Mouse (Mus musculus) kidney, adult 11 months (tissue): ENCODE measurements around the gene 2610528J11Rik.
"Not testable (repeated sequence)": the region's sequence is repeated elsewhere in the genome, so short reads cannot be mapped to it uniquely, and the experiment has no call there.

ENCODE experiments used
- DNase-seq: peaks from one replicate; pipeline ENCODE4 v3.0.0; 2022

The 2610528J11Rik gene

DNA sequence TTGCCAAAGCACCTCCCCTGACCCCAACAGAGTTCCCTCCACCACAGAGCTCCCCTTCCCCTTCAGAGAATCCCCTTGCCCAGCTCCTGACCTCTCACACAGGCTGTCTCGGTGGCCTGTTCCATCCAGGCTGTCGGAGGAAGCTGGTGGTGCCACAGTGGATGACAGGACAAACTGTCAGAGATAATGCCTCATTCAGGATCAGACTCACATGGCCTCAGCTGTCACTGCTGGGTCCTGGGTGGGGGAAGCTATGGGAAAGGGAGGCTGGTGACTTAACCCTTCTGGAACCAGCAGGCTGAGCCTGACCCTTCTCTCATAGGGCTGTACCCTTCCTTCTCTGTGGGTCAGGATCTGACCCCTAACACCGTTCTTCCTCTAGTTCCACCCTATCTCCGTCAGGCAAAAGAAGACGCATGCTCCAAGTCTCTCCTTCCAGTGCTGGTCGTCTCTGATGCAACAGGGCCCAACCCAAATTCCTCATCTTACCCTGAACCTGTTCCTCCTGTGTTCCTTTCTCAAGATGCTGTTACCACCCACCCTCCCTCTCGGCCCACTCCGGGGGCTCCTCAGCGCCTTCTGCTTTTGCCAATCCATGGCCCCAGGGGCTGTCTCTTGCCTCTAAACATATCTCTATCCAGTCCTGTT is 15.8 kb downstream of the 2610528J11Rik start:
- no peak for DNase-seq

DNA sequence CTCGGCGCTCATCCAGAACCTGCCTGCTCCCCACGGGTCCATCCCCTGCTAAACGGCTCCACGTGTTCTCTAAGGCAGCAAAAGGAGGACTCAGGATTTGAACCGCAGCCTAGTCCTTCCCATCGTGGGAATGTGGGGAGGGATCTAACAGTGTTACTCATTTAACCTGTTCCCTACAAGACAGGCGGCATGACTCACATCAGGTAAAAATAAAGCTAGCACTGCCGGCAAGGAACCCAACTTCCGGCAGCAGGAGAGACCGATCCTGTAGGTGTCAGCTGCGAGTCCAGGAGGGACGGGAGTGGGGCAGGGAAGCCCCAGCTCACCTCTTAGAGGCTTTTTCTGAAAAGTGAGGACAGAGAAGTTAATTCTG is 16.3 kb downstream of the 2610528J11Rik start:
- peak; percentile 85 for DNase-seq

DNA sequence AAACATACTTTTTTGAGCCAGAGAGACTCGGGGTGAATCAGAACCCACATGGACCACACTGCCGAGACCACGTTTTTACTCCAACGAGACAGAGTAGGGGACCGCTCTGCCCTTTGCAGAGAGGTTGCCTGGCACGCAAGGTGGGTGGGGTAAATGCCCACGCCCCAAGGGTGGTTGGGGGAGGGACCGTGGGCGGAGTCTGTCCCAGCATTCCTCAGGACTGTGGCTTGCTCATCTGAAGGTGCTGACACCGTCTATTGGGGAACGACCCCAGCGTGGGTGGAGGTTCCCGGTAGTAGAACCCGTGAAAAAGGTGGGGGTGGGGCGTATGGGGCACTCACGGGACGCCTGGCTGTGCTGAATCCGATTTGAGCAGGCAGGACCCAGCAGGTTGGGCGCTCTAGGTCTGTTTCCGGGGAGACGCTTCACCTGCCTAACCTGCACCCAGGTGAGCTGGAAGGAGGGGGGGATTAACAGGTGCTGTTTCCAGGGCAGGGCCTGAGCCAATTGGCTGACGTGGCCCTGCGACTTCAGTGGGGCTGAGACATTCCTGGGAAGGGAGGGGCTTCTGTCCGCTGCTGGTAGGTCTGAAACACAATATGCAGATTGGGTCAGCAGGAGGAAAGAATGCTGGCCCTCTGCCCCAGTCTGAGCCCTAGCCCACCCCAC is 16.9 kb downstream of the 2610528J11Rik start, which contains the start of gene Tmem125:
Tmem125 (minus strand) TSS at position 453 of the 669 bp plus-strand sequence.
- peak; percentile 95 for DNase-seq

DNA sequence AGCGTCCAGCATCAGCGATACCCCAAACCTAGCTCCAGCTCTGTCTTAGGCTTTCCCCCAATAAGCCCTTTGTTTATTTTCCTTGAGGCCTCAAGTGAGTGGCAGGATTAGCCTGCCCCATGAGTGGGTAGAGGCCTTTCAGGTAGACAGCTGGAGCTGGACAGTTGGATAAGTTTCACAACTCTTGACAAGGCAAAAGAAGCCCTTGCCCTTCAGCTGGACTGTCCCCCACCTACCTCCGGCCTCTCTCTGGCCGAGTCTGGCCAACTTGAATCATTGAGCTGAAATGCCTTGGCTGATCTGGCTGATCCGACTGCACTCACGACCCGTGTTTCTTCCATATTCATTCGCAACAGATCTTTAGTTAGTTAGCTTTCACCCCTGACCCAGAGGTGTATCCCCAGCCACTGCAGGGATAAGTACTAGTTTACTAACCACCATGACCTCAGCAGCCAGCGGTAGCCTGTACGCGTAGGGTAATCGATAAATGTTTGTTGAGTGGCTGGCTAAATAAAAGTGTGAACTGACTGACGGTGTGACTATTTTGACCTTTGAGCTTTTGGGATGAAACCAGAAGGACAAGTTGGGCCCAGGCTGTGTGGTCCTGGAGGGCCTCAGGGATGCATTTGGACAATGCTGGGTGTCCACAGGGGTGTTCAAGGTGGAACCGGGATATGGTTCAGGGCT is 17.8 kb downstream of the 2610528J11Rik start:
- no peak for DNase-seq

DNA sequence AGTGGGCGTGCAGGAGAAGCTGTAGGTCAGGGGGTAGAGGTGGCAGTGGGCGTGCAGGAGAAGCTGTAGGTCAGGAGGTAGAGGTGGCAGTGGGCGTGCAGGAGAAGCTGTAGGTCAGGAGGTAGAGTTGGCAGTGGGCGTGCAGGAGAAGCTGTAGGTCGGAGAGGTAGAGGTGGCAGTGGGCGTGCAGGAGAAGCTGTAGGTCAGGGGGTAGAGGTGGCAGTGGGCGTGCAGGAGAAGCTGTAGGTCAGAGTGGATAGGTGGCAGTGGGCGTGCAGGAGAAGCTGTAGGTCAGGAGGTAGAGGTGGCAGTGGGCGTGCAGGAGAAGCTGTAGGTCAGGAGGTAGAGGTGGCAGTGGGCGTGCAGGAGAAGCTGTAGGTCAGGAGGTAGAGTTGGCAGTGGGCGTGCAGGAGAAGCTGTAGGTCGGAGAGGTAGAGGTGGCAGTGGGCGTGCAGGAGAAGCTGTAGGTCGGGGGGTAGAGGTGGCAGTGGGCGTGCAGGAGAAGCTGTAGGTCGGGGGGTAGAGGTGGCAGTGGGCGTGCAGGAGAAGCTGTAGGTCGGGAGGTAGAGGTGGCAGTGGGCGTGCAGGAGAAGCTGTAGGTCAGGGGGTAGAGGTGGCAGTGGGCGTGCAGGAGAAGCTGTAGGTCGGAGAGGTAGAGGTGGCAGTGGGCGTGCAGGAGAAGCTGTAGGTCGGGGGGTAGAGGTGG is 20.8 kb downstream of the 2610528J11Rik start:
- peak; percentile 50 for DNase-seq

DNA sequence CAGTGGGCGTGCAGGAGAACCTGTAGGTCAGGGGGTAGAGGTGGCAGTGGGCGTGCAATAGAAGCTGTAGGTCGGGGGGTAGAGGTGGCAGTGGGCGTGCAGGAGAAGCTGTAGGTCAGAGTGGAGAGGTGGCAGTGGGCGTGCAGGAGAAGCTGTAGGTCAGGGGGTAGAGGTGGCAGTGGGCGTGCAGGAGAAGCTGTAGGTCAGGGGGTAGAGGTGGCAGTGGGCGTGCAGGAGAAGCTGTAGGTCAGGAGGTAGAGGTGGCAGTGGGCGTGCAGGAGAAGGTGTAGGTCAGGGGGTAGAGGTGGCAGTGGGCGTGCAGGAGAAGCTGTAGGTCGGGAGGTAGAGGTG is 21.3 kb downstream of the 2610528J11Rik start:
- DNase-seq: not testable (repeated sequence)

DNA sequence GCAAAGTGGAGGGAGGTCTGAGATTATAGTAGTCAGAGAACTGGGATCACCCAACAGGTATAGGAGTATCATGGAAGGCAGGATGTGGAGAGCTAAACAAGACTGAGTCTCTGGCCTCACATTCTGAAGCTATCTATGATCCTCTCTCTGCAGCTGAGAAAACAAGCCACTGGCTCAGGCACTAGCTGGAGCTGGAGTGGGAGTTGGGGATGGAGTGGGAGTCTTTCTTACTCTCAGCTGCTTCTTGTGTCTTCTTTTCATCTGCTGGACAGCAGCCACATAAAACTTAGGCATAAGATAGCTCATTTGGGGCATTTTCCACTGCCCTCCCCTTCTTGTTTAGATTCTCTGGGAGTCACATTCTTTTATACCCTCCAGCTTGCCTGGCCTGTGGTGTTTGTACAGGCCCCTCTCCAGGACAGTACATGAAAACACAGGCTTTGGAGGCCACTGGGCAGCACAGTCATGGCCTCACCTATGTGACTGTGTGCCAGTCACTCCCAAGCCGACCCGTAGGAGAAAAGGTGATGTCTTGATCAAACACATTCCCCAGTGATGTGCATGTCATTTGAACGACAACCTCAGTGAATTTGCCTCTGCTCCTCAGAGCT is 26.3 kb downstream of the 2610528J11Rik start:
- DNase-seq: no peak

DNA sequence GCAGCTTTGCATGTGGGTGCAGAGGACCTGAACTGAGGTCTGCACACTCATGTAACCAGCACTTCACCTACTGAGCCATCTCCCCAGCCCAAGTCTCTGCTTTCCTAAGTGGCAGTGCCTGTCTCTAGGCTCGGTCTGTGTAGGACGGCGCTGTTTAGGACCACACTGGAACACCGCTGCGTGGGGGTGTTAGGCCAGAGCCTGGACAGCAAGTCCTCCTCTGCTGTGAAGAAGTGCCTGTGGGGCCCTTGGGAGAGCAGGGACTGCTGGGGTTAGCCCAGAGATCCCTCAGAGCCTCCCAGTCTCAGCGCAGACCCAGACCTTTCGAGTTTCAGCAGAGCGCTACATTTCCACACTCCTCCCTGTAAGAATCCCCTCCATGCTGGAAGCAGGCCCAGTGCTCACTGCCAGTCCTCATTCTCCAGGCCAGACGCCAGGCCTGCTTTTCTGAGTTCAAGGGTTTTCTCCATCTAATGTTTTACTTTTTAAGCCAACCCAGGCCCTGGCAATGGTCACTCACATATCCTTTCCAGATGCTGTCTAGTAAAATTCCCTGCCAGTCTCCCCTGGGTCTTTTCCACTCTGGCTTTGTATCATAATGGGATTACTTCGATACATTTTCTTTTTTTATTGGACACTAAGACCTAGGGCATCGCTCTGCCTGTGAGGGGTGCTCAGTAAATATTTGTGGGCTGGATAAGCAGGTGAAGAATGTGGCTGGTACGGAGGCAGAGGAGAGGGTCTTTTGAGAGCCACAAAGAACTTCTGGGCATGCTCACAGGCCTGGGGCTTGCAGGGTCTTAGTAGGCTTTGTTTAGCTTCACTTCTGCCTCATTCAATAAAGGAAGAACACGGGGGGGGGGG is 37.5 kb downstream of the 2610528J11Rik start:
- DNase-seq: no peak

DNA sequence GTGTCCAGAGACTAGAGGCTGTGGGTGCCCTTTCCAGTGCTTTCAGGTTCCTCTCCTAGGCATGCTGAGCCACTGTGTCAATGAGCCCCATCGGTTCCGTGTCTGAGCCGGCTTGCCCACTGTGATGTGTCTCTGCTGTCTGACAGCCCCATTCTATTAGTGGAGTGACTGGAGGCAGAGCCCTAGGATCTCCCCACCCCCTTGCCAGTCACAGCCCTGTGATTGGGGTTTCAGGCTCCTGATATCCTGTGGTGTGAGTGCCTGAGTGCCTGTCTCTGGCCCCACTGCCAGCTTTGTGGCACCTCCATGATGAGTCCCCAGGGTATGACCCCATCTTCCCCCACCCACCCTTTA is 38.1 kb downstream of the 2610528J11Rik start:
- no peak for DNase-seq

DNA sequence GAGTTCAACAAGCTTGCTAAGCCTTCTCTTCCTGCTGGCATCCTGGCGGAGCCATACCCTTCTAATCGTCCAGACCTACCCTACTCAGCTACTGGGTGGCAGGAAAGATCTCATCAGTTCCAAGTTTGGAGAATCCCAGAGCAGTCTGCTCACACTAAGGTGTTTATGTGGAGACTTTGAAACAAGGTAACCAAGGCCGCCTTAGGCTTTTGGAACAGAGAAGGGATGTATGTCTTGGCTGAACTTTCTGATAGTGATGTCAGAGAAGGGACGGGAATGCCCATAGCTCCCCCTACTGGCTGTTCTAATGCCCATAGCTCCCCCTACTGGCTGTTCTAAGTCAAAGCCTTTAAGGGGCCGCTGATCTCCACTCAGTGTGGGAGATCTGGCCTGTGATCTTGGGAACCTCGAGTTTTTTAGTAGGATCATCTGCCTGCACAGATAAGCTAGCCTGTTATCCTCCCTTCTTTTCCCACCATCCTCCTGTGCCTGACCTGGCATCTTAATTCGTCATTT is 39.4 kb downstream of the 2610528J11Rik start:
- DNase-seq: peak; percentile 42

DNA sequence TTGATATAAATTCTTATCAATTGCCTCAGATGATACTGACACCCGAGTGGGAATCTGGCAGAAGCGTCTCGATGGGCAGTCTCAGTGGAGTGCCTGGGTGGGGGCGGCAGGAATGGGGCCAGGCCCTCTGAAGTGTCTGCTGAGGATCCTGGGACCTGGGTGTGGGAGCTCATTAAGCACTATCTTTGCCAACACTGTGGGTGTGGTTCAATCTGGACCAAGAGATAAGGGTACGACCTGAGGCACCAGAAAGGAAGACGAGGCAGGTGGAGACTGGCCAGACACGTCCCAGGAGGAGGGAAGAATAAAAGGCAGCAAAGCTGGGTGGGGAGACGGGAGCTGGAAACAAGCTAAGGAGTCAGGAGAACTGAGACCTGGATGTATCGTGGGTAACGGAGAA is 41.9 kb downstream of the 2610528J11Rik start:
- DNase-seq: no peak

DNA sequence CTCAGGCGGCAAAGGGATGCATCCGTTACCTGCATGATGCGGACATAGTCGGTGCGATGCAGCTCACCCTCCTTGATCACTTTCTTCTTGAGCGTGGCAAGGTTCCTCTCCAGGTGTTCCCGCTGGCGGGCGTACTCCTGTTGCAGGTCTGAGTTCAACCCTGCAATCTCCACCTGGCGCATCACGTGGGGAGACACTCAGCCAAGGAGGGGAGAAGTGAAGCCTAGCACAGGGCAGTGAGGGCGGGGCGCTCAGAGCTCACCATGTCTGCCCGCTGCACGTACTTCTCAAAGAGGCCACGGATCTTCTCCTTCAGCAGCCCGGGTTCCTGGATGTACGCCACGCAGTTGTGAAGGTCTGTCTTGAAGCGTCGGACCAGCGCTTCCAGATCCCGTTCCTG is 42.5 kb downstream of the 2610528J11Rik start:
- DNase-seq: no peak

DNA sequence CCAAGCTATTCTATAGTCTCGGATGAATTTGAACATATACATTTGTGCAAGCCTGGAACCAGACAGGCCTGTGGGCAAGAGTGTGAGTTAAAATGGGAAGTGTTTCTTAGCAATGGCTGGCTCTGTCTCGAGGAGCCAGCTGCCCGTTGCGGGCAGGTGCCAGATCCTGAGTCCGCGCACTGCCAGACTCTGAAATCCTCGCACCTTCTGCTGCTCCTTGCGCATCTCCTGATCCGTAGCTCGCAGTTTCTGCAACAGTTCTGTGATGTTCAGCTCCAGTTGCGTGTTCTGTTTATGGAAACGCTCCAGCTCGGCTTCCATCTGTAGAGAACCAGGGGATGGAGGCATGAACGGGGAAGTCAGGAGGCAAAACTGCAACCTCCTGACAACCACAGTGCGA is 44.6 kb downstream of the 2610528J11Rik start:
- DNase-seq: no peak

DNA sequence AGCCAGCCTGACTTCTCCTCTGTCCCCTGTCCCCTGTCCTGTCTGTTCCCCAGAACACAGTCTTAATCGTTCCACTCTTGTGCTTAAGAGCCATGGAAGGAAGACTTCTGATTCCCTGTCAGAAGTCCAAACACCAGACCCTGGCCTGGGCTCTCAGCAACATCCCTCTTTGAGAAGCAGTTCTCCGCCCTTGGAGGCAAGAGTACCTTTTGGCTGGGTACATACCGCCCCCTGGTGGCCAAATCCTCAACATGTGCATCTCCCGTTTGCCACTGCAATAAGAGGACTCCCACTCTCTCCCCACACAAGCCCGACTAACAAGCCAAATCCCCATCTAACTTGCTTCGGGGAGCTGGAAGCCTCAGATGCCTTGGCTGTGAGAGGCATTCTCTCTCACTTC is 49.3 kb downstream of the 2610528J11Rik start:
- DNase-seq: peak; percentile 56

DNA sequence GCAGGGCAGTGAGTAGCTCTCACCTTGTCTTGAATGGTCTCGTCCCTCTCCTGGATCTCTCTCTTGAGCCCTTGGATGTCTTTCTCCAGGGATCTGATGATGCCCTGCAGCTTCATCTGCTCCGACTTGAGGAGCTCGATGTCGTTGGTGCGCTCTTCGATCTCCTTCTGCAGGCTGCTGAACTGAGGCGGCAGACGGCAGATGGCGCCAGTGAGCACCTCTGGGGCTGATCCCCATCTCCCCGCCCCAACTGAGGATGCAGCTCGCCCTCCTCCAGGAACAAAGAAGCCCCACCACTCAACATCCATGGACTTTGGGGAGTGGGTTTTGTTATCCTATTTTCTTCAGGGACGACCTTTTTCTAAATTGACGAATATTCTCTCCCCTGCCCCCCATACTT is 52.5 kb downstream of the 2610528J11Rik start:
- DNase-seq: no peak
